Mouse (Mus musculus): ENCODE measurements around the gene A730049H05Rik. TPM values are rescaled to one million over a fixed set of nuclear protein-coding genes. Genes with fewer than 3 reads are reported as not detected.

The A730049H05Rik gene
- total RNA-seq, 2 experiments from 2014 or later, result 0.15 to 0.27 TPM

GRCm38 (mm10) chr6:92843474-92843873 lies 27.2 kb downstream of the A730049H05Rik start:
- TF ChIP-seq CTCF (conservative IDR thresholded peaks at IDR 0.05), result no peak
- Histone ChIP-seq H3K4me3 (no peak overlapping the region), H3K27ac (no peak overlapping the region)
- DNase-seq (ENCODE audit: low spot score in 2 of 2), result no peak

- no peak for TF ChIP-seq CTCF (conservative IDR thresholded peaks at IDR 0.05)
- Histone ChIP-seq H3K4me3 (no peak overlapping the region), H3K27ac (peak overlapping the region; percentile 43; the same call in 1 of the 2 replicates)
- DNase-seq (ENCODE audit: low spot score in 2 of 2), result no peak
Measured at GRCm38 (mm10) chr6:92845898-92846297, 29.6 kb downstream of the A730049H05Rik start.

GRCm38 (mm10) chr6:92846614-92847013 lies 30.3 kb downstream of the A730049H05Rik start:
- no peak for TF ChIP-seq CTCF (conservative IDR thresholded peaks at IDR 0.05)
- no peak overlapping the region for H3K27ac ChIP-seq
- no peak overlapping the region for H3K4me3 ChIP-seq
- DNase-seq (ENCODE audit: low spot score in 2 of 2), result no peak

- H3K4me3 ChIP-seq, result no peak overlapping the region
- H3K27ac ChIP-seq, result no peak overlapping the region
- DNase-seq (ENCODE audit: low spot score in 2 of 2), result no peak
- TF ChIP-seq CTCF (conservative IDR thresholded peaks at IDR 0.05), result no peak
Measured at GRCm38 (mm10) chr6:92849208-92849607, 32.9 kb downstream of the A730049H05Rik start.

GRCm38 (mm10) chr6:92850250-92850649 lies 34.0 kb downstream of the A730049H05Rik start:
- TF ChIP-seq CTCF (conservative IDR thresholded peaks at IDR 0.05), result no peak
- H3K27ac ChIP-seq, result peak overlapping the region; percentile 61
- peak; percentile 36 to 71 for DNase-seq (ENCODE audit: low spot score in 2 of 2)

GRCm38 (mm10) chr6:92854873-92855272 lies 38.6 kb downstream of the A730049H05Rik start:
- no peak for TF ChIP-seq CTCF (conservative IDR thresholded peaks at IDR 0.05)
- no peak overlapping the region for H3K27ac ChIP-seq
- H3K4me3 ChIP-seq, result no peak overlapping the region
- no peak for DNase-seq (ENCODE audit: low spot score in 2 of 2)

More at GRCm38 (mm10) chr6:92850250-92850649, 34.0 kb downstream of the A730049H05Rik start:
- H3K4me3 ChIP-seq, result no peak overlapping the region

- no peak for TF ChIP-seq CTCF (conservative IDR thresholded peaks at IDR 0.05)
- H3K27ac ChIP-seq, result no peak overlapping the region
- no peak for DNase-seq (ENCODE audit: low spot score in 2 of 2)
Measured at GRCm38 (mm10) chr6:92857761-92858160, 41.5 kb downstream of the A730049H05Rik start.

GRCm38 (mm10) chr6:92858721-92859510 lies 42.6 kb downstream of the A730049H05Rik start:
- Histone ChIP-seq H3K27ac (no peak overlapping the region), H3K4me3 (no peak overlapping the region)
- TF ChIP-seq CTCF (conservative IDR thresholded peaks at IDR 0.05), result no peak
- no peak for DNase-seq (ENCODE audit: low spot score in 2 of 2)

More at GRCm38 (mm10) chr6:92857761-92858160, 41.5 kb downstream of the A730049H05Rik start:
- H3K4me3 ChIP-seq, result no peak overlapping the region

- Histone ChIP-seq H3K27ac (no peak overlapping the region), H3K4me3 (no peak overlapping the region)
- TF ChIP-seq CTCF (conservative IDR thresholded peaks at IDR 0.05), result no peak
- DNase-seq (ENCODE audit: low spot score in 2 of 2), result no peak
Measured at GRCm38 (mm10) chr6:92860285-92860912, 44.1 kb downstream of the A730049H05Rik start.

- TF ChIP-seq CTCF (conservative IDR thresholded peaks at IDR 0.05), result no peak
- H3K4me3 ChIP-seq, result no peak overlapping the region
- no peak overlapping the region for H3K27ac ChIP-seq
- DNase-seq (ENCODE audit: low spot score in 2 of 2), result no peak
Measured at GRCm38 (mm10) chr6:92862599-92862998, 46.3 kb downstream of the A730049H05Rik start.

GRCm38 (mm10) chr6:92869089-92869581 lies 52.9 kb downstream of the A730049H05Rik start, which contains the start of gene Gm15737:
Gm15737 (plus strand) TSS chr6:92869357.
- DNase-seq (ENCODE audit: low spot score in 2 of 2), result peak in 1 of 2 experiments; percentile 10
- Histone ChIP-seq H3K4me3 (no peak within 1 kb of the TSS), H3K27ac (peak within 1 kb of the TSS; percentile 63)
- TF ChIP-seq CTCF (conservative IDR thresholded peaks at IDR 0.05), result no peak

- no peak for TF ChIP-seq CTCF (conservative IDR thresholded peaks at IDR 0.05)
- DNase-seq (ENCODE audit: low spot score in 2 of 2), result no peak
- H3K4me3 ChIP-seq, result no peak overlapping the region
- peak overlapping the region; percentile 63 for H3K27ac ChIP-seq
Measured at GRCm38 (mm10) chr6:92869582-92870219, 53.4 kb downstream of the A730049H05Rik start.

- Histone ChIP-seq H3K4me3 (no peak overlapping the region), H3K27ac (no peak overlapping the region)
- no peak for DNase-seq (ENCODE audit: low spot score in 2 of 2)
- TF ChIP-seq CTCF (conservative IDR thresholded peaks at IDR 0.05), result no peak
Measured at GRCm38 (mm10) chr6:92871813-92872212, 55.5 kb downstream of the A730049H05Rik start.
